Mouse (Mus musculus): ENCODE measurements around the gene Thegl. TPM values are rescaled to one million over a fixed set of nuclear protein-coding genes. Genes with fewer than 3 reads are reported as not detected.
"Not testable (repeated sequence)": the region's sequence is repeated elsewhere in the genome, so short reads cannot be mapped to it uniquely, and the experiment has no call there.

The Thegl gene
- polyA plus RNA-seq, 1 experiment from 2014 or later = 1.0 TPM

DNA sequence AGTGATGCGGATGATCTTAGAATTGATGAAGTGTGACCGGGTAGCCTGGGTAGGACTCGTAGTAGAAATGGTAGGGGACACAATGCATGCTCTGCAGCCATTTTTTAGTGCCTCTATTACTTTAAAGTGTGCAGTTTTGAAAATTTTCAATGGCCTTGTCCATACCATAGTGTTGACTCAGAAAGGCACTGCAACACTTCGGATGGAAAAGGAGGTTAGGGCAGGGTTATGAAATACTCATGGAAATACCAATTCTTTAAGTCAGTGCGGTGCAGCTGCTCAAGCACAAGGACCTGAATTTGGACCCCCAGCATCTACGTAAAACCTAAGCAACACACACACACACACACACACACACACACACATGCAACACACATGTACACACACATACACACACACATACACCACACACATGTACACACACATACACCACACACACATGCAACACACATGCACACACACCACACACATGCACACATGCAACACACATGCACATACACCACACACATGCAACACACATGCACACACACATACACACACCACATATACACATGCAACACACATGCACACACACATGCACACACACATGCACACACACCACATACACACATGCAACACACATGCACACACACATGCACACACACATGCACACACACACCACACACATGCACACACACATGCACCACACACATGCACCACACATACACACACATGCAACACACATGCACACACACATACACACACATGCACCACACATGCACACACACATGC, 11.6 kb upstream of the Thegl start, which contains the start of gene Arl9:
Gene Arl9, plus strand, starts transcription at position 5 of the 771 bp plus-strand sequence.
- Histone ChIP-seq H3K4me1 (replicated peaks) (no peaks in the 10 kb centered on the region), H3K36me3 (peaks cover 20% of the 10 kb centered on the region), H3K4me3 (no peak within 1 kb of the TSS), H3K4me2 (no peak within 1 kb of the TSS), H3K9me3 (no peaks in the 10 kb centered on the region), H3K27ac (no peak within 1 kb of the TSS), H3K27me3 (no peaks in the 10 kb centered on the region), H3K9ac (no peak within 1 kb of the TSS)
- WGBS = 94% methylated on average over 6 of the region's 6 CpGs
- no peak for ATAC-seq (ENCODE audit: low FRiP score)

DNA sequence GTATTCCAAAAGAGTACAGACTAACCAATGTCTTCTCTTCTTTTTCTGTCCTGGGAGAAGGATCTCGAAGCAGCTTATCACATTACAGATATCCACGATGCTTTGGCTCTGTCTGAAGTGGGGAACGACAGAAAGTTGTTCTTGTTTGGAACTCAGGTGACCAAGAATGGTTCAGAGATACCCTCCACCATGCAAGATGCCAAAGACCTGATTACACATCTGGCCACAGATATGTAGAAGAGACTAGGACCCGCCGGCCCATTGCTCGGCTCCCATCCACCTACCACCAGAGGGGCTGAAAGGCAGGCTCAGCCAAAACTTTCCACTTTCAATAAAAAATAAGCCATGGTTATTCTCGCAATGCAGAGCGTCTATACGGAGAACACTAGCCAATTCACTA, 5.5 kb upstream of the Thegl start:
- WGBS = 93% methylated on average over 9 of the region's 9 CpGs
- no peak overlapping the region for H3K9ac ChIP-seq
- H3K36me3 ChIP-seq = no peaks in the 10 kb centered on the region
- H3K4me3 ChIP-seq = no peak overlapping the region
- H3K27ac ChIP-seq = no peak overlapping the region
- no peak overlapping the region for H3K4me2 ChIP-seq
- H3K4me1 ChIP-seq (replicated peaks) = no peaks in the 10 kb centered on the region
- no peak for ATAC-seq (ENCODE audit: low FRiP score)
- H3K9me3 ChIP-seq = no peaks in the 10 kb centered on the region
- no peaks in the 10 kb centered on the region for H3K27me3 ChIP-seq

- H3K4me1 ChIP-seq (replicated peaks) = peaks cover under 1% of the 10 kb centered on the region; the same call in 1 of the 2 replicates
- H3K4me2 ChIP-seq = no peak overlapping the region
- no peaks in the 10 kb centered on the region for H3K36me3 ChIP-seq
- H3K4me3 ChIP-seq = no peak overlapping the region
- no peaks in the 10 kb centered on the region for H3K27me3 ChIP-seq
- no peaks in the 10 kb centered on the region for H3K9me3 ChIP-seq
- H3K27ac ChIP-seq = no peak overlapping the region
- H3K9ac ChIP-seq = no peak overlapping the region
- no peak for ATAC-seq (ENCODE audit: low FRiP score)
- 68% methylated on average over 3 of the region's 3 CpGs for WGBS
Measured at GRCm38 (mm10) chr5:77011082-77011481, 4.7 kb upstream of the Thegl start.

DNA sequence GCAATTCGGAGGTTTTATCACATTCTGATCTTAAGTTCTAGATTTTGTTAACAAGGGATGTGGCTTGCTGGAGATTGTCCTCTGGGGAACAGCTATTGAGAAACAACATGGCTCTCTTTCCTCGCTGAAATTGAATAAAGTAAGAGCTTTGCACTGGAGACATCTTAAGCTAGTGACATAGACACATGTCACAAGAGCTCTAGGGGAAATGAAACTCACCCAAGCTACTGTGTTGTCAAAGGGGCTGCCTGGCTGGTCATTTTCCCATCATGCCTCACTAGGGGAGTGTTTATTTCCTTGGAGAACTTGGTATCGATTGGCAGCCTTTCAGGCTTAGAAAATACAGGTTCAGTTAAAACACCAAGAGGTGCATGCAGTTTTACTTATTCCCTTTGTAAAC, 2.7 kb upstream of the Thegl start:
- H3K27me3 ChIP-seq = no peaks in the 10 kb centered on the region
- no peak overlapping the region for H3K9ac ChIP-seq
- H3K4me2 ChIP-seq = no peak overlapping the region
- no peak overlapping the region for H3K4me3 ChIP-seq
- no peak overlapping the region for H3K27ac ChIP-seq
- WGBS = 86% methylated on average over 3 of the region's 3 CpGs
- no peaks in the 10 kb centered on the region for H3K36me3 ChIP-seq
- H3K4me1 ChIP-seq (replicated peaks) = peaks cover 4% of the 10 kb centered on the region; the same call in 1 of the 2 replicates
- H3K9me3 ChIP-seq = no peaks in the 10 kb centered on the region
- no peak for ATAC-seq (ENCODE audit: low FRiP score)

DNA sequence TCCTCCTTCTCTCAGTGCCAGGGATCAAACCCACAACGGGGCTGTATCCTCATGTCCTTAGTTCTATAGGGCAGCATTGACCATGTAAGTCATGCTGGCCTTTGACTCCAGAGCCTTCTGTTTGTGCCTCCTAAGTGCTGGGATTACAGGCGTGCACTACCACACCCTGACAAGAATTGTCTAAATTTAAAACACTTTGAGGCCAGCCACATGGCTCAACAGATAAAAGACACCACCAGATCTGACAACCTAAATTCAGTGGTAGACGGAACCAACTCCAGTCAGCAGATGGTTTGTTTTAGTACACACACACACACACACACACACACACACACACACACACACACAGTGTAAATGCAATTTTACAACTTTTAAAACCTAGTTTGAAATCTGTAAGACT, 12.2 kb downstream of the Thegl start:
- no peak overlapping the region for H3K4me3 ChIP-seq
- no peak for ATAC-seq (ENCODE audit: low FRiP score)
- no peak overlapping the region for H3K4me2 ChIP-seq
- H3K9me3 ChIP-seq = no peaks in the 10 kb centered on the region
- WGBS = 88% methylated on average over 3 of the region's 3 CpGs
- no peaks in the 10 kb centered on the region for H3K27me3 ChIP-seq
- H3K36me3 ChIP-seq = no peaks in the 10 kb centered on the region
- no peaks in the 10 kb centered on the region for H3K4me1 ChIP-seq (replicated peaks)
- H3K9ac ChIP-seq = no peak overlapping the region
- H3K27ac ChIP-seq = no peak overlapping the region

- no peak for ATAC-seq (ENCODE audit: low FRiP score)
- Histone ChIP-seq H3K9ac (no peak overlapping the region), H3K4me2 (no peak overlapping the region), H3K27me3 (no peaks in the 10 kb centered on the region), H3K27ac (no peak overlapping the region), H3K4me1 (replicated peaks) (no peaks in the 10 kb centered on the region), H3K4me3 (no peak overlapping the region), H3K9me3 (no peaks in the 10 kb centered on the region), H3K36me3 (no peaks in the 10 kb centered on the region)
- 82% methylated on average over 5 of the region's 5 CpGs for WGBS
Measured at GRCm38 (mm10) chr5:77029735-77030134, 13.9 kb downstream of the Thegl start.

DNA sequence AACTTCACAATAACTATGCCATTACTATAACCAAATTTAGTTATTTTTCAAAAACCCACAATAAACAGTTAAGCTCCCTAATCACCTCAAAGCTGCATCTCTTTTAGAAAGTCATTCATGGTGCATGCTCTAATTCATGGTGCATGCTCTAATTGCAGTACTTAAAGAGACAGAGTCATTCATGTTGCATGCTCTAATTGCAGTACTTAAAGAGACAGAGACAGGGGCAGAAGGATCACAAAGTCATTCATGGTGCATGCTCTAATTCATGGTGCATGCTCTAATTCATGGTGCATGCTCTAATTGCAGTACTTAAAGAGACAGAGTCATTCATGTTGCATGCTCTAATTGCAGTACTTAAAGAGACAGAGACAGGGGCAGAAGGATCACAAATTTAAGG, 19.3 kb downstream of the Thegl start:
- H3K9me3 ChIP-seq; H3K27me3 ChIP-seq; ATAC-seq (ENCODE audit: low FRiP score); H3K27ac ChIP-seq; H3K9ac ChIP-seq; H3K36me3 ChIP-seq; H3K4me3 ChIP-seq; H3K4me1 ChIP-seq (replicated peaks); H3K4me2 ChIP-seq: not testable (repeated sequence)

DNA sequence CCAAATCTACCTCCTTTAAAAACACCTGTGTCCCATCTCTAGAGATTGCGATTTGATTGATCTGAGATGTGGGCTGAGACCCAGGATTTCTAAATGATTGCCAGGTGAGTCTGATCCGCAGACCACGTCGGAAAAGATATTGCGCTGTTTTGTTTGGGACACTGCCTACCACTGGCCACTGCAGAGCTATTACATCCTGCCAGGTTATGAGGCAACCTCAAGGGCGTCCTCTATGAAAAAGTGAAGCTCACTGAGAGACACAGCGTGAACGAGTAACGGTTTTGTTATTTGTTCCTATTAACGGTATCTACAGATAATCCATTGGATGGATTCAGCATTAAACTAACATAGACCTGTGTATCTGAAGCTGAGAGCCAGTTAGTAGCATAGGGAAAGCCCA, 22.6 kb downstream of the Thegl start:
- no peaks in the 10 kb centered on the region for H3K4me1 ChIP-seq (replicated peaks)
- no peaks in the 10 kb centered on the region for H3K36me3 ChIP-seq
- H3K4me2 ChIP-seq = no peak overlapping the region
- H3K9ac ChIP-seq = no peak overlapping the region
- ATAC-seq (ENCODE audit: low FRiP score) = no peak
- no peak overlapping the region for H3K4me3 ChIP-seq
- H3K27ac ChIP-seq = no peak overlapping the region
- WGBS = 92% methylated on average over 10 of the region's 10 CpGs
- H3K9me3 ChIP-seq = no peaks in the 10 kb centered on the region
- H3K27me3 ChIP-seq = no peaks in the 10 kb centered on the region

GRCm38 (mm10) chr5:77039391-77039790, 23.6 kb downstream of the Thegl start:
- H3K4me2 ChIP-seq = no peak overlapping the region
- H3K4me1 ChIP-seq (replicated peaks) = no peaks in the 10 kb centered on the region
- no peak overlapping the region for H3K27ac ChIP-seq
- H3K4me3 ChIP-seq = no peak overlapping the region
- ATAC-seq (ENCODE audit: low FRiP score) = no peak
- no peaks in the 10 kb centered on the region for H3K27me3 ChIP-seq
- H3K36me3 ChIP-seq = no peaks in the 10 kb centered on the region
- H3K9ac ChIP-seq = no peak overlapping the region
- no peaks in the 10 kb centered on the region for H3K9me3 ChIP-seq

DNA sequence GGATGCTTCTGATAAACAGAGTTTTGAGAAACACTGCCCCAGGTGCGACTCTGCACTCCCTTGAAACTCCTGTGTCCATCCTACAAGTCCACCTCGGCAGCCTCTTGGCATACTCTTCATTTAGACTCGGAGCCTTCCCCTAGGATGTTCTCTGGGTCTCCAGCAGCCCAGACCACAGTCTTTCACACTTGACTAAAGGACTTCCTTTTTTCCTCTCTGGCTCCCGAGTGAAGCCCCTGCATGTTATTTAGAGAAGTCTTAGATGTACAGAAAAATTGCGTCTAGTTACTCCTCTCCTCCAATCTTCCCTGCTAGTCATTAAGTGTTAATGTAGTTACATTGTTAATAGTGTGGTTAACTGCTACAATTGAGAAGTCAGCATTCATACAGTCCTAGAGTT, 28.5 kb downstream of the Thegl start:
- no peak overlapping the region for H3K9ac ChIP-seq
- H3K4me2 ChIP-seq = no peak overlapping the region
- H3K4me3 ChIP-seq = no peak overlapping the region
- no peaks in the 10 kb centered on the region for H3K4me1 ChIP-seq (replicated peaks)
- ATAC-seq (ENCODE audit: low FRiP score) = no peak
- no peaks in the 10 kb centered on the region for H3K9me3 ChIP-seq
- no peak overlapping the region for H3K27ac ChIP-seq
- H3K36me3 ChIP-seq = no peaks in the 10 kb centered on the region
- H3K27me3 ChIP-seq = no peaks in the 10 kb centered on the region
- WGBS = 77% methylated on average over 5 of the region's 5 CpGs

- H3K4me3 ChIP-seq = no peak overlapping the region
- H3K27ac ChIP-seq = no peak overlapping the region
- no peaks in the 10 kb centered on the region; the same call in 1 of the 2 replicates for H3K9me3 ChIP-seq
- H3K36me3 ChIP-seq = no peaks in the 10 kb centered on the region
- H3K27me3 ChIP-seq = no peaks in the 10 kb centered on the region
- 89% methylated on average over 5 of the region's 5 CpGs for WGBS
- no peaks in the 10 kb centered on the region for H3K4me1 ChIP-seq (replicated peaks)
- ATAC-seq (ENCODE audit: low FRiP score) = no peak
- no peak overlapping the region for H3K4me2 ChIP-seq
- H3K9ac ChIP-seq = no peak overlapping the region
Measured at GRCm38 (mm10) chr5:77052616-77053015, 36.8 kb downstream of the Thegl start.

DNA sequence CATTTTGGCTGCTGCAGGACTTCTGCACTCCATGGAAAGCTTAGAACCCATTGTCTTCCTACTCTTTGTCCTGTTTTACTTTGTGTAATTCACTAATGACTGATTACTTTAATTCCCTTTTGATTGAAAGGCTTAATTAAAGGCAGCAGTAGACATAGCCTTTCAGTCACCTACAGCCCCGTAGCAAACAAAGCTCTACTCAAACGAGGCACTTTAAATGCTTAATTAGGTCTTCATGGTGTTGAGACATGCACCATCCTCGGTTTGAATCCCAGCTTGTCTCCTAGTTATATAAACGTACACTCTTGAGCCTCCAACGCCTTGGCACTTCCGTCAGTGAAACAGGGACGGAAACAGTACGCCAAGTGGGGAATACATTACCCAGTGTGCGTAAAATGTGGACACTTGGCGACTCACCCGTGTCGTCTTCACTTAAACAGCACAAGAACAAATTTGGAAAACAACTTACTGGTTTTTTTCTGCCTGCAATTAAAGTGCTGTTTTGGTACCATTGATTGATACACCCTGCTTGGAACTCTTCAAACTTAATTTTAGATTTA, 41.1 kb downstream of the Thegl start:
- Histone ChIP-seq H3K27ac (no peak overlapping the region), H3K4me1 (replicated peaks) (no peaks in the 10 kb centered on the region), H3K4me3 (no peak overlapping the region), H3K27me3 (no peaks in the 10 kb centered on the region), H3K4me2 (no peak overlapping the region), H3K36me3 (no peaks in the 10 kb centered on the region), H3K9me3 (no peaks in the 10 kb centered on the region; the same call in 1 of the 2 replicates), H3K9ac (no peak overlapping the region)
- 49% methylated on average over 12 of the region's 12 CpGs for WGBS
- ATAC-seq (ENCODE audit: low FRiP score) = no peak

DNA sequence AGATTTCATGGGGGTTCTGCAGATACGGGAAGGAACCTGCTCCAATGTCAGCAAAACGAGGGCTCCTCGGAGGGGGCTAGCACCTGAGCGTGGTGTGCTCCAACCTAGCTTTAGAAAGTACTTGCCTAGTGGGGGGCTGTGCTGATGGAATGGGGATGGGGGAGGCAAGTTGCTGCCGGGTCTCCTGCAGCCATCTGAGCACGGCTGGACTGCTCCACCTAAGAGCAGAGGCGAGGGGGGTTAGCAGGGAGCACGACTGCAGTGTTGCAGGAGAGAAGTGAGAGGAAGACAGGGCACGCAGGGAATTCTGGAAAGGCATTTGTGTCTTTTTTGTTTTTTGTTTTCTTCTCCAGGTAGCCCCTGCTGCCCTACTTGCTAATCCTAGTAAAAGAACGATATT, 44.5 kb downstream of the Thegl start:
- no peaks in the 10 kb centered on the region for H3K9me3 ChIP-seq
- ATAC-seq (ENCODE audit: low FRiP score) = no peak
- no peaks in the 10 kb centered on the region for H3K4me1 ChIP-seq (replicated peaks)
- H3K27me3 ChIP-seq = no peaks in the 10 kb centered on the region
- no peak overlapping the region for H3K4me2 ChIP-seq
- H3K27ac ChIP-seq = no peak overlapping the region
- H3K4me3 ChIP-seq = no peak overlapping the region
- H3K9ac ChIP-seq = no peak overlapping the region
- 40% methylated on average over 10 of the region's 10 CpGs for WGBS
- no peaks in the 10 kb centered on the region for H3K36me3 ChIP-seq
